Mouse (Mus musculus) kidney, embryonic 14.5 days (tissue): ENCODE results near the gene 1110051M20Rik. TPM values are rescaled to one million over a fixed set of nuclear protein-coding genes. Genes with fewer than 3 reads are reported as not detected.

Experiments used
- ATAC-seq: fragments of 200-750 bp; cut with Nextera tagmentation; 2 replicates; pipeline ENCODE4 v1.8.0; 2017; ENCODE audit warnings: moderate number of reproducible peaks, mild to moderate bottlenecking, moderate TSS enrichment, moderate library complexity; ENCODE audit not compliant: low FRiP score, low TSS enrichment
- H3K27ac ChIP-seq: fragments of 300-500 bp; sonication (generic); 2 replicates; pipeline ENCODE4 v1.5.1; 2014; ENCODE audit warnings: low read depth, mild to moderate bottlenecking, low read length, moderate library complexity, mixed read lengths
- H3K27me3 ChIP-seq: fragments of 300-500 bp; sonication (generic); 2 replicates; pipeline ENCODE4 v1.6.1; 2014; ENCODE audit warnings: mild to moderate bottlenecking, low read length; ENCODE audit not compliant: control insufficient read depth, insufficient read depth
- H3K36me3 ChIP-seq: fragments of 300-500 bp; sonication (generic); 2 replicates; pipeline ENCODE4 v1.6.1; 2014; ENCODE audit warnings: low read length, mixed read lengths; ENCODE audit not compliant: control insufficient read depth, insufficient read depth
- H3K4me1 ChIP-seq: fragments of 300-500 bp; sonication (generic); 2 replicates; pipeline ENCODE4 v1.6.1; 2014; ENCODE audit warnings: low read length, mixed read lengths; ENCODE audit not compliant: control insufficient read depth, insufficient read depth
- H3K4me2 ChIP-seq: fragments of 300-500 bp; sonication (generic); replicated peaks from 2 replicates; pipeline ENCODE4 v1.6.1; 2014; ENCODE audit warnings: low read depth, mild to moderate bottlenecking, low read length
- H3K4me3 ChIP-seq: fragments of 300-500 bp; sonication (generic); 2 replicates; pipeline ENCODE4 v1.5.1; 2014; ENCODE audit warnings: mild to moderate bottlenecking, low read length
- H3K9ac ChIP-seq: fragments of 300-500 bp; sonication (generic); 2 replicates; pipeline ENCODE4 v1.6.1; 2014; ENCODE audit warnings: low read depth, mild to moderate bottlenecking, low read length, moderate library complexity
- H3K9me3 ChIP-seq: fragments of 300-500 bp; sonication (generic); 2 replicates; pipeline ENCODE4 v1.6.1; 2016; ENCODE audit warnings: low read length; ENCODE audit not compliant: control insufficient read depth
- WGBS: fragments of 180-500 bp; shearing (Covaris S2); extraction: QIAGEN DNeasy Blood & Tissue Kit; methylation state at CpG from one replicate; pipeline ENCODE4 v1.1.7; 2014; 5-methylcytosine and 5-hydroxymethylcytosine counted together
- polyA plus RNA-seq: library from polyadenylated mRNA; unstranded; fragments of >200 nt; fragmentation: Nextera tagmentation; extraction: Ambion mirVana; gene quantifications from 2 replicates; pipeline ENCODE4 v1.2.1, GENCODE M21; 2014

Gene 1110051M20Rik
- polyA plus RNA-seq, 1 experiment from 2014 or later = 65.9 TPM

DNA sequence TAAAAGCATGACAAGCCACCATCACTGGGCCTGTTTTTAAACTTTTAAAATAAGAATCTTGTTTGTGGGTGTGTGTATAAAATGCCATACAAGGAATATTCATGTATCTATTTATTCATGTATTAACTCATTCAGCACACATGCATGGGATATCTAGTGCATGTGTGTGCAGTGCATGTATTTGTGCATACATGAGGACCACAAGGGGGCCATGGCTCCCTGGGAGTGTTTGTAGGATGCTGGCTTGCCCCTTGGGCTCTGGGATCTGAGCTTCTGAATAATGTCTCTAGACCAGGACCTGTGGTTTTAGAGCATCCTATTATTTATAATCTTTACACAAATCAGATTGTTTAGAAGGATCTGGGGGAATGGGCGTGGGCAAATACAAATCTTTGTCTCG is 143.7 kb downstream of the 1110051M20Rik start:
- no peak for ATAC-seq
- no peaks in the 10 kb centered on the region for H3K4me1 ChIP-seq
- no peak overlapping the region for H3K9ac ChIP-seq
- H3K4me2 ChIP-seq = no peak overlapping the region
- no peaks in the 10 kb centered on the region for H3K36me3 ChIP-seq
- H3K27me3 ChIP-seq = no peaks in the 10 kb centered on the region
- no peaks in the 10 kb centered on the region for H3K9me3 ChIP-seq
- H3K4me3 ChIP-seq = no peak overlapping the region
- WGBS = 97% methylated on average over 2 of the region's 2 CpGs
- no peak overlapping the region for H3K27ac ChIP-seq

DNA sequence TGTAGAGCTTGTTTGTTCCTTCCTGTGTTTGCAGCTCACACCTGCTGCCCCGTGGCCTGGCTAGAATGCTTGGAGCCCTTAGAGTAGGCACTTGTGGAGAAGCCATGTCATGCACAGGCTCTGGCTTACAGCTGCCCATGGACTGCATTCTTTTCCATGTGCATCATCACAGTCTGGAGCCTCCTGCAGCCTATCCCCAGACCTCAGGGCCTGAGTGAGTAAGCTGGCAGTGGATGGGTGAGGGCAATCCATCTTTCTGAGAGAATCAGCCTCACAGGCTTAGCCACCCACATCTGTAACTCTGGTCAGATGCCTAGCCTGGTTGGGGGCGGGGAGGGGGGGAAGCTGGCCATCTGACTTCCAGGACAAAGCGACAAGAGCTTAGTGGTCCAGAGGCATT is 145.3 kb downstream of the 1110051M20Rik start:
- H3K36me3 ChIP-seq = no peaks in the 10 kb centered on the region
- no peaks in the 10 kb centered on the region for H3K27me3 ChIP-seq
- no peak overlapping the region for H3K27ac ChIP-seq
- no peak overlapping the region for H3K9ac ChIP-seq
- H3K4me2 ChIP-seq = no peak overlapping the region
- no peaks in the 10 kb centered on the region for H3K9me3 ChIP-seq
- no peak overlapping the region for H3K4me3 ChIP-seq
- no peak for ATAC-seq
- 75% methylated on average over 3 of the region's 3 CpGs for WGBS
- H3K4me1 ChIP-seq = no peaks in the 10 kb centered on the region

DNA sequence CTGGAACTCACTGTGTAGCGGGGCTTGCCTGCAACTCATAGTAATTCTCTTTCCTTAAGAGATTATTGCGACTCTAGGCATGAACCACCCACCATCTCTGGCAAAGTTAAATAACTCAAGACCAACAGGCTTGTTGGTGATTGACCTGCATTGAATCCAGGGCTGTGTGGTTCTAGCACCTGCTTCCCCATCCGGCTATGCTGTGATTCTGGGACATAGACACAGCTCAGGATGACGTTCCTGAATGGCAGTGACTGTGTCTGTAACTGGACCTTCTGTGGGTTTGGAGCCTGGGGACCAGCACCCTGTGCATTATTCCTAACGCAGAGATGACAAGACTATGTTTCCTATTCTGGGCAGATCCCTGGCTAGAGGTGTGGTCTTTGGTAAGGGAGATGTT is 148.6 kb downstream of the 1110051M20Rik start:
- Histone ChIP-seq H3K4me1 (no peaks in the 10 kb centered on the region), H3K4me3 (no peak overlapping the region), H3K27me3 (no peaks in the 10 kb centered on the region), H3K9me3 (no peaks in the 10 kb centered on the region), H3K9ac (no peak overlapping the region), H3K4me2 (no peak overlapping the region), H3K27ac (no peak overlapping the region), H3K36me3 (no peaks in the 10 kb centered on the region)
- WGBS = 90% methylated on average over 5 of the region's 5 CpGs
- no peak for ATAC-seq

DNA sequence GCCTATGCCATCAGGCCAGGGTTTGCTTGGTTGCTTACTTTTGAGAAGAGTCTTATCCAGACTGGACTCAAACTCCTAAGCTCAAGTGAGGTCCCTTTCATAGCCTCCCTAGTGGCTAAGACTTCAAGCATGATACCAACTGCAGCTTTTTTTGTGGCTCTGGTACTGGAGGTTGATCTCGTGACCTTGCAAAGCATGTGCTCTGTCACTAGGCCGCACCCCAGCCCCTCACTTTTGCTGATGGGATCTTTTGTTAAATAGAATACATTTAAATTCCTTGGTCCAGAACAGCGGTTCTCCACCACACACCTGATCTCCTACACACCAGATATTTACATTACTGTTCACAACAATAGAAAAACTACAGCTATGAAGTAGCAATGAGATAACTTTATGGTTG is 150.3 kb downstream of the 1110051M20Rik start:
- Histone ChIP-seq H3K9ac (no peak overlapping the region), H3K9me3 (no peaks in the 10 kb centered on the region), H3K4me2 (no peak overlapping the region), H3K4me1 (no peaks in the 10 kb centered on the region), H3K4me3 (no peak overlapping the region), H3K36me3 (no peaks in the 10 kb centered on the region), H3K27me3 (no peaks in the 10 kb centered on the region), H3K27ac (no peak overlapping the region)
- whole genome bisulfite sequencing = 84% methylated on average over 3 of the region's 3 CpGs
- no peak for ATAC-seq

DNA sequence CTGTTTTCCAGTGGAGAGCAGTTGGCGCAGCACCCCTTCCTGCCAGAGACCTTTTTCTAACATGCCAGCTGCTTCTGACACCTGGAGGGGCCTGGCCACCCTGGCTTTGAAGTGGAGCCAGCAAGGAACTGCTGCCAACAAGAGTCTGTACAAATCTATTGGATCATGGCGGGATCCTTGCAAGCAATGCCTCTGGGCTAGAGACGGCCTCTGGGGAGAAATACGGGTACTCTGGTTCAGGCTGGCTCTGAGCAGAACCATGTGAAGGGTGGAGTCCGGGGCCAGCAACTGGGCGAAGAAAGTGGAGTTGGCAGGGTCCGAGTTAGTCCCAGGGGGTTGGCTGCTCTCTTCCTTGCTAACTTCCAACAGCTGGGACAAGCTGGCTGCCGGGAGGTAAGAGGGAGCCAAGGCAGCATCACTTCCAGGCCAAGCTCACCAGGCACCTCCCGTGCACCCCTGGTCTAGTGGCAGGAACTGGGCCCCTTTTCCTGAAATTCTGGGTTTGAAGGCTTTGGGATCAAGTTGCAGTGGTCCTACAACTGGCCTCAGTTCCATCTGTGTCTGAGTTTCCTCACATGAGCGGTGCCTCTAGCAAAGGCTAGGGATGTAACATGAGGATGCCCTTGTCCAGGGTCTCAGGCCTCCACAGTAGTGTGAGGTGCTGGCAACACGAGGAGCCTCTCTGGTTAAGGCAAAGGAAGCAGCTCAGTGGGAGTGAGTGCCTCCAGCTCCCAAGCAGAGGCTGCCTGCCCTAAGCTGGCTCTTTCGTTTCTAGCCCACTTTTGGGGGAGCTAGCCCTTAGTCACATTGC is 153.1 kb downstream of the 1110051M20Rik start:
- no peak for ATAC-seq
- H3K9me3 ChIP-seq = no peaks in the 10 kb centered on the region
- H3K9ac ChIP-seq = no peak overlapping the region
- no peaks in the 10 kb centered on the region for H3K36me3 ChIP-seq
- no peak overlapping the region for H3K27ac ChIP-seq
- no peak overlapping the region for H3K4me3 ChIP-seq
- no peaks in the 10 kb centered on the region for H3K27me3 ChIP-seq
- 63% methylated on average over 12 of the region's 12 CpGs for WGBS
- no peaks in the 10 kb centered on the region for H3K4me1 ChIP-seq
- H3K4me2 ChIP-seq = no peak overlapping the region

DNA sequence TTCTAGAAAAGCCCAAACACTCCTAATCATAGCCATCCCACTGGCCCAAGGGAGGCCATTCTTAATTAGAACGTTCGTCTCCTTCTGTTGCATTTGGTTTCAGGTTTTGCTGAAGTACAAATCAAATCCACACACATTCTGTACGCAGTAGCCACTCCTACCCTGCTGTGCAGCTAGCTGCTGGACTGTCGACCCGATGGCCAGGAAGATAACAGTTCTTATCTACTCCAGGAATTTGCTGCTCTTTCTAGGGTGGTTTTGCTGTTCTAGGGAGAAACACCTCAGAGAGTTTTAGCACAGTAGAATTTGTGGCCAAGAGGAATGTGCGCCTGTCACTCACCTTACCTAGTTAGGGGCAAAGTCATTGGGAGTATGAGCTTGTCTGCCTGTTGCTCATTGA is 156.9 kb downstream of the 1110051M20Rik start:
- 75% methylated on average over 6 of the region's 6 CpGs for WGBS
- H3K27me3 ChIP-seq = no peaks in the 10 kb centered on the region
- no peaks in the 10 kb centered on the region for H3K9me3 ChIP-seq
- H3K27ac ChIP-seq = no peak overlapping the region
- no peak overlapping the region for H3K4me2 ChIP-seq
- no peak overlapping the region for H3K4me3 ChIP-seq
- no peaks in the 10 kb centered on the region for H3K4me1 ChIP-seq
- ATAC-seq = no peak
- H3K9ac ChIP-seq = no peak overlapping the region
- H3K36me3 ChIP-seq = no peaks in the 10 kb centered on the region

DNA sequence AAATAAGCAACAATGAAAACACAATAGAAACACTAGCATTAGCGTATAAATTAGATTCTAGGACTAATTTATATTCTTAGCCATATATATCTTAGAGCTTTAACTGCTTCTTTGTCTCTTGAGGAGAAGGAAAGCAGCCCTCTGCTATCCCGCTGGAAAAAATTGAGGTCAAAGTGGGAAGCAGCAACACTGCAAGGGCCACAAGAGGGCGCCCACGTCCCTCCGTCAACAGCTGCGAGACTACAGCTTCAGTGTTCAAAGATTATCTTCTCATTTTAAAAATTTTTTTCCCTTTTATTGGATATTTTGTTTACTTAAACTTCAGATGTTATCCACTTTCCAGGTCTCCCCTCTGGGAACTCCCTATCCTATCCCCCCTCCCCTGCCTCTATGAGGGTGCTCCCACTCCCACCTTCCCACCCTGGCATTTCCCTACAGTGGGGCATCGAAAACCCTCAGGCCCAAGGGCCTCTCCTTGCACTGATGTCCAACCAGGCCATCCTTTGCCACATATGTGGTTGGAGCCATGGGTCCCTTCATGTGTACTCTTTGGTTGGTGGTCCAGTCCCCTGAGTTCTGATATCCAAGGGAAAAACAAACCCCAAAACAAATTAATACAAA is 158.5 kb downstream of the 1110051M20Rik start:
- Histone ChIP-seq H3K4me1 (0 out of 2 replicates have a peak, but pooled peaks cover 2% of the 10 kb centered on the region), H3K36me3 (no peaks in the 10 kb centered on the region), H3K9ac (no peak overlapping the region), H3K27me3 (no peaks in the 10 kb centered on the region), H3K9me3 (no peaks in the 10 kb centered on the region), H3K4me3 (no peak overlapping the region), H3K27ac (no peak overlapping the region), H3K4me2 (no peak overlapping the region)
- peak; percentile 49 for ATAC-seq
- 15% methylated on average over 7 of the region's 7 CpGs for WGBS

DNA sequence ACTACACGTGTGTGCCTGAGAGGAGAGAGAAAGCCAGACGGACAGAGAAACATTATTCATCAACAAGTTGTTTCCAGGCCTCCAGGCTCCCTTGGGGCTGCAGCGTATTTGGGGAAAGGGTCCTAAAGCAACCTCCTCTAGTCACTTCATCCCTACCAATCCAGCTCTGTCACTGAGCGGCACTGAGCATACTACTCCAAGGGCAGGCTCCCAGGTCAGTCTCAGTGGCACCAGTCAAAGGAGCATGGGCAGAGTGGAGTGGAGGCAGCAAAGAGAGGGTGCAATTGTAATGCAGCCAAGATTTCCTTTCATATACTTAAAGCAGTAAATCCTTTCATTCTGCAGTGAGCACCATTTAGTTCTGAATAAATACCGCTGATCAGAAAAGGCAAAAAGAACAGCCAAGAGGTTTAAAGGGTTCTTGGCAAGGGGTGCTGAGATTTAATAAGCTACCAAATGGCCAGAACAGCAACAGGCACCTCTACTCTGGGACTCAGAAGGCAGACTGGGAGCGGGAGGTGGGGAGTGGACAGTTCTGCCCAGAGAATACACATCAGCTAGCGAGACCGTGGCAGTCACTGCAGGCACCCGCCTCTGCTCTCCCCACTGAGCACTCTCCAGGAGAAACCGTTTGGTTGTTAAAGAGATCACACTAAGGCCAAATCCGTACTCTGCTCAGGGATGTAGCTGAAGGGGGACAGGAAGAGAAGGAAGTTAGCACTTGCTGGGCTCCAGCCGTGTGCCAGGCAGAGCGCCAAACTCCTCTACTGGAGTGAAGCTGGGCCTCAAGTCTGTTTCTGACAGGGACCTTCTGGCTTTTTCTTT is 159.9 kb downstream of the 1110051M20Rik start:
- no peaks in the 10 kb centered on the region for H3K27me3 ChIP-seq
- H3K9me3 ChIP-seq = no peaks in the 10 kb centered on the region
- H3K27ac ChIP-seq = no peak overlapping the region
- H3K4me3 ChIP-seq = no peak overlapping the region
- H3K4me1 ChIP-seq = 0 out of 2 replicates have a peak, but pooled peaks cover 2% of the 10 kb centered on the region
- H3K36me3 ChIP-seq = no peaks in the 10 kb centered on the region
- no peak overlapping the region for H3K9ac ChIP-seq
- 65% methylated on average over 13 of the region's 13 CpGs for WGBS
- no peak for ATAC-seq
- H3K4me2 ChIP-seq = no peak overlapping the region

DNA sequence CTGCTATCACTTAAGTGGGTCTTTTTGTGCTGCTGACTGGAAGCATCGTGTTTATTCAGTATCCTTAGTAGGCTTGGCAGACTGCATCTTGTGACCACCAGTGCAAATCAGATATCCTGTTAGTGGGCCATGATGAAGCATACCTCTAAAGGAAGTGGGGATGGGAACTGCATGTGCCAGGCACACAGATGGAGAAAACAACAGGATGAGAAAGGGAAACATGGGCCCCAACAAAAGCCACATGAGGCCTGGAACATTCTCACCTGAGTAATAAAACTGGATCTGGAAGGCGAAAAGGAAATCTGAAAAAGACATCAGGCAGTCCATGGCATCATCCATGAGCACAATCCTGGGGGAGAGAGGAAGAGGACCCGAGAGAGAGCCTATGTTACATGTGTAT is 160.5 kb downstream of the 1110051M20Rik start:
- H3K27me3 ChIP-seq = no peaks in the 10 kb centered on the region
- 0 out of 2 replicates have a peak, but pooled peaks cover 2% of the 10 kb centered on the region for H3K4me1 ChIP-seq
- H3K4me3 ChIP-seq = no peak overlapping the region
- no peaks in the 10 kb centered on the region for H3K36me3 ChIP-seq
- WGBS = 63% methylated on average over 3 of the region's 3 CpGs
- H3K27ac ChIP-seq = no peak overlapping the region
- H3K4me2 ChIP-seq = no peak overlapping the region
- H3K9me3 ChIP-seq = no peaks in the 10 kb centered on the region
- no peak for ATAC-seq
- no peak overlapping the region for H3K9ac ChIP-seq
